Mouse (Mus musculus) embryo, embryonic 11.5 days (tissue): Measurements from ENCODE around the gene Naa15.
A peak's percentile ranks its signal among the peaks of the same experiment; 100 is the strongest.
"Not testable (repeated sequence)": the region's sequence is repeated elsewhere in the genome, so short reads cannot be mapped to it uniquely, and the experiment has no call there.

ENCODE experiments used
- DNase-seq: peaks from one replicate; pipeline ENCODE4 v3.0.0-alpha.2; 2012; ENCODE audit warnings: low read depth, low spot score

Gene Naa15

DNA sequence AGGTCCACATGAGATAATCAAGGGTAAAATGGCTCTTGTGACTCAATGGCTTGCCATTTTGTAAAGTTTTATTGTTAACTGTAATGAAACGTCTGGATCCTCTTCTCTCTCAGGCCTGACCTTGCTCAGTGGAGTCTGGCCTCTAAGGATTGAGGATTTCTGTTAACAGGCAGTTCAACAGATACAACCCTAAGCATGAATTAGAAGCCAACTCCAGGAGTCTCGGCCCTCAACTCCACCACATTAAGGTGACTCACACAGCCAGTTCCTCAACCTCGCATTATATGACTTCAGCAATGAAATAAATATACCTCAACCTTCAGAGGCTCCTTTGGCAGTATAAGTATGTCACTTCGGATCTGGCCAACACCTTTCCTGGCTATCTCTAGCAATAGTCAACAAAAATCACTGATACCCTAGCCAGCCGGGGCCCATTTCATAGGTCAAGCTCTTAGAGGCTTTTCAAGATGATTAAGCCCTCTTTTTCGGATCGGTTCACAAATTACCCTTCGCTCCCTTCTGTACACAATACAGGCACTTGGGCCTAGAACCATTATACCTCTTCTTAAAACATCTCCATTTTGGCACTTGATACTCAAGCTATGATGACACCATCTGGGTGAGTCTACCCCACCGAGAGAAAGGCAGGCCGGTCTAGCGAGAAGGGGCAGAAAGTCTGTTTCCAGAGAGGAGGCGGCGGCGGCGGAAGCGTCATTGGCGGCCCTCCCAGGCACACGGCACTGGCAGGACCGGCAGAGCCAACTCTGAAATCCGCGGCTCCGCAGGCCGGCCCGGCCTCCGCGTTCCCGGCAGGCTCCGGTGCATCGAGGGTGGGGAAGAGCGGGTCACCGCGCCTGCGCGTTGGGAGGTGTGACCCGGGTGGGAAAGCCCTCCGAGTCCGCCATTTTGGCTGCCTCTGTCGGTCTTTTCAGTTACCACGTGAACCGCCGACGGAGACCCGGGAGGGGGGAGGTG lies at the start of gene Naa15:
Gene Naa15 (plus strand): TSS at position 51 of the 975 bp plus-strand sequence.
- DNase-seq = peak; percentile 92

DNA sequence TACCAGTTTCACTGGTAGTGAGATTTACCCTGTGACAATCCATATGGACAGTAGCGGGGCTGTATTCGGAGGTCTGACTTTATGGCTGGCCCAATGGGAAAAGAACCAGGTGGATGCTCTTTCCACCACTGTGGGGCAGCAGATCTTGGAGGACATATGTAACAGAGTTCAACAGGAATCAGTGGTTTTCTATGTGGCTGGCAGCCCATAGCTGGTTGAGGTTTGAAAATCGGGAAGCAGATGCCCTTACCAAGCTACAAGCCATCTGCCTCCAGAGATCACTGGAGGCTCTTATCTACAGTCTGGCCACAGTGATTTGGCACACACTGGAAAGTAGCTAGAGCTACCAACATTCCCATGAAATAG lies 49.4 kb upstream of the Naa15 start:
- DNase-seq = no peak

DNA sequence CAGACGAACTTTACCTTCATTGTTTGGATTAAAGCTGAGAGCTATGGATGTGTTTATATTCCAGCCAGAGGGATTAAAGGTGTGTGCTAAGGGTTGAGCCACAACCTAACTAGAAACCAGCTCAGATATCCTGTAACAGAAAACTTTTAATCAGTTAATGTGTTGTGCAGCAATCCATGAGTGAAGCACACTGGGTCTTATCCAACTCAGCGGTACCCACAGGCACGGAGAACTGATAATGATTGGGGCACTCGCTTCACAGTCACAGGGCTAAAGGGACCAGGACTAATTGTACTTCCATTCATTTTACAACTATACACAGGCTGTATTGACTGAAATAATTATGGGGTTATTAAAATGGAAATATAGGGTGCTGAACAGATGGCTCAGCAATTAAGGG lies 48.0 kb upstream of the Naa15 start:
- DNase-seq = no peak

DNA sequence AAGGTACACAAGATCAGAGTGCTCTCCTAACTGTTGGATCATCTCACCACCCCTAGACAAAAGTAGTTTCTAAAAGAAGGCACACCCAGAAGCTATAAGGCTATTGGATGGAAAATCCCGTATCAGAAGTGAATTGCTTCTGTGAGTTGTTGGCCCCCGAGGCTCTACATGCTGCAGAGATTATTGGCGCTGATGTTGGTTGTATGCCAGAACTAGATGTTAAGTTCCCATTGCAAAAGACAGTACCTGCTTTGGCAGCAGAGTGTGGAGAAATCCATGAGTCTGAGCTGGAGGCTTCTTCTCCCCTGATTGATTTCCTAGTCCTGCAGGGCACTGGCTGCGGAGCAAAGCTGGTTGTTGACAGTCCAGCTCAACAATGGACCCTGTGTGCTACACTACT lies 46.9 kb upstream of the Naa15 start:
- DNase-seq = no peak

DNA sequence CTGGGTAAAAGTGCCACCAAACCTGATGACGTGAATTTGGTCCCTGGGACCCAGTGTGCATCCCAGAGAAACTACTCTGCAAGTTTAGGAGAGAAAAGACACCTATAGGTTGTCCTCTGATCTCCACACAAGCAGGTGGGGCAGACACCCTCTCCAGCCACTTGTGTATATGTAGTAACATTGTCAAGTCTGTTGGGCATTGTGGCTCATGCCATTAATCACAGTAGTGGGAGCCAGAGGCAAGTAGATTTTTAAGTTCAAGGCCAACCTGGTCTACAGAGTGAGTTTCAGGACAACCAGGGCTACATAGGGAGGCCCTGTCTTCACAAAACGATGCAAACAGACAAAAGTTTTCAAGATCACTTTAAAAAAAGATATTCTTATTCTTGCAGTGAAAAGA lies 43.1 kb upstream of the Naa15 start:
- no peak for DNase-seq

DNA sequence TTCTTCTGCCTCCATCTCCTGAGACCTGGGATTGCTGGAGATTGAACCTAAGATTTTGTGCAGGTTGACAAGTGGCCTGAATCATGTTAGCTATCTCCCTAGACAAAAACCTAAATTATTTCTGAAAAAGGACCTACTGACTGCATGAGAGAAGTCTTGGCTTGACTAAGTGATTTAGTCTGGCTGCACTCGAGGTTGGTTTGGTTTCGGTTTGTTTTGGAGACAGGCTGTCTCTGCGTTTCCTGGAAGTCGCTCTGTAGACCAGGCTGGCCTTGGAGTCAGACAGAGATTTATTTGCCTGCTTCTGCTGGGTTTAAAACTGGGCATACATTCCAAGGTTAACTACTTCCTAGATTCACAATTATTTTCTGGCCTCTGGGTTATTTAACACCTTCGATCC lies 42.1 kb upstream of the Naa15 start:
- no peak for DNase-seq

DNA sequence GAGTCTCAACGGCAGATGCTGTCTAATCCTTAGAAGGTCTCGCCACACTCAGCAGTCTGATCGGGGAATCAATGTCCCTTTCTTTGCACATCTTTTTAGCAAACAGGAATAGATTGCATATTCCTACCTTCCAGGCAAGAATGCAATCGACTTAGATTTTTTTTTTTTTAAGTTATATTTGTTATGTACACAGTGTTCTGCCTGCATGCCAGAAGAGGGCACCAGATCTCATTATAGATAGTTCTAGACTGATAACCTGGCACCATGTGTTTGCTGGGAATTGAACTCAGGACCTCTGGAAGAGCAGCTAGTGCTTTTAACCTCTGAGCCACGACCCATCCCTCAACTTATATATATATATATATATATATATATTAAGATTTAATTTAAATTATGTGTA lies 41.4 kb upstream of the Naa15 start:
- DNase-seq = no peak

DNA sequence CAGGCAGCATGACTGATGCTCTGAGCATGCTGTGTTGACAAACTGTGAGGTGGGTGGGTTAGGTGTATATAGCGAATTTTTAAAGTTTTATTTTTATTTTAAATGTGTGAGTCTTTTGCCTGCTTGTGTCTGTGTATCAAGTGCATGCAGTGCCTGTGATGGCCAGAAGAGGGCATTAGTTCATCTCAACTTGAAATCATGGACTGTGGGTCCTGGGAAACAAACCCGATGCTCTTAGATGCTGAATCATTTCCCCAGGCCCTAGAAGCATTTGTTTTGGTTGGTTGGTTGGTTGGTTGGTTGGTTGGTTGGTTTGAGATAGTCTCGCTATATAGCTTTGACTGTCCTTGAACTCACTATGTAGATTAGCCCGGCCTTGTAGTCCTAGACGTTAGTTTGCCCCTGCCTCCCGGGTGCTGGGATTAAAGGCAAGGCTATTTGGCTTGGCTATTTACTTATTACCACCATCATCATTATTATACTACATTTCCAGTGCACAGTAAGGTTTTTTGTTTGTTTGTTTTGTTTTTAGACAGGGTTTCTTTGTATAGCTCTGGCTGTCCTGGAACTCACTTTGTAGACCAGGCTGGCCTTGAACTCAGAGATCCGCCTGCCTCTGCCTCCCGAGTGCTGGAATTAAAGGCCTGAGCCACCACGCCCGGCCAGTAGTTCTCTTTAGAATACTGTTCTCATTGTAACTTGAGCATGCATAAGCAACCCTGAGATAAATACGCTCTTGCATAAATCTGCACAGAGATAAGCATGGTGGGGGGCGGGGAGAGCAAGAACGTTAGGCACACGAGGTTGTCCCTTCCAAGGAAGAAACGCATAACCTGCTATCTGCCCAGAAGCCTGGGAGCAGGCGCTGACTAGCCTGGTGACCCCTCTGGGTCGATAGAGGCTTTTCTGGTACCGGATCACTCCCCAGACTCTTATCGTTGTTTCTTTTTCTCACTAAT lies 39.4 kb upstream of the Naa15 start:
- no peak for DNase-seq

DNA sequence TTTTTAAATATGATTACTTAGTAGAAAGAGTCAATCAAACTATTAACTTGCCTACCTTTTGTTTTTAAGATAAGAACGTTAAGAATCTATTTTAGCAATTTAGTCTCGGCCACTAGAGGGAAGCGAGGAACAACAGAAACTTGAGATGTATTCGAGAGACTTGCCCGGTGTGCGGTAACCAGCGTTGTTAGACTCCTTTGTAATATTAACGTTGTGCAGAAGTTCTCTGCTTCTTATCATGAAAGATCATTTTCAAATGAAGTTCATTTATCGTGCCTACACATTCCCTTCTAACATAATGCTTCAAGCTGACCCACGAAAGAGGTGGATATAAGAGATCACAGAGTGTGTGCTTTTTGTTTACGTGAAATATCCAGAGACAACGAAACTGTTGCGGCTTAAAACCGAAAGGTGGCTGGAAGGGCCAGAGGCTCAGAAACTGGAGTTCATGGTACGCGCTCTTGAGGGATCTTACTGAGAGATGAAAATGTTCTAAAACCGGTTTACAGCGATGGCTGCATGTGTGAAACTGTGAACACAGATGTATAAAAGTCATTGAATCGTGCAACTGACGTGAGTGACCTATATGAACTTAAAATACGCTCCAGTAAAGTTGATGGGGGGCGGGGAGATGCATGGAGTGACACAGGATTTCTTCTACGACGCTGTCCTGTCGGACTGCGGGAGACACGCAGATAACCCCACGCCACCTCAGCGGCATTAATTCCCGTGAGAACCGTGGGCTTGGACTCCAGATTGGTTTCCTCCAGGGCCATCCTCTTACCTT lies 36.9 kb upstream of the Naa15 start:
- no peak for DNase-seq

DNA sequence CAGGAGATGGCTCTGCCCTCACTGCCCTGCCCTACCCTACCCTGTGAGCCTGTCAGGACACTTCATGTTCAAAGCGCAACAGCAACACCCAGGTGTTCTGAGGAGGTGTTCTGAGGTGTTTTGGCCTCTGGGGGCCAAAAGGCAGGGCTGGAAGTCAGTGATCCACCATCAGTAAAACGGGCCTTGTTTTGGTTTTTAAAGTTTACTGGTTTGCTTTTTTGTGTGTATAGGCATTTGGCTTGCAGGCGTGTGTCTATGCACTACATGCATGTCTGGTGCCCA lies 36.3 kb upstream of the Naa15 start:
- no peak for DNase-seq

DNA sequence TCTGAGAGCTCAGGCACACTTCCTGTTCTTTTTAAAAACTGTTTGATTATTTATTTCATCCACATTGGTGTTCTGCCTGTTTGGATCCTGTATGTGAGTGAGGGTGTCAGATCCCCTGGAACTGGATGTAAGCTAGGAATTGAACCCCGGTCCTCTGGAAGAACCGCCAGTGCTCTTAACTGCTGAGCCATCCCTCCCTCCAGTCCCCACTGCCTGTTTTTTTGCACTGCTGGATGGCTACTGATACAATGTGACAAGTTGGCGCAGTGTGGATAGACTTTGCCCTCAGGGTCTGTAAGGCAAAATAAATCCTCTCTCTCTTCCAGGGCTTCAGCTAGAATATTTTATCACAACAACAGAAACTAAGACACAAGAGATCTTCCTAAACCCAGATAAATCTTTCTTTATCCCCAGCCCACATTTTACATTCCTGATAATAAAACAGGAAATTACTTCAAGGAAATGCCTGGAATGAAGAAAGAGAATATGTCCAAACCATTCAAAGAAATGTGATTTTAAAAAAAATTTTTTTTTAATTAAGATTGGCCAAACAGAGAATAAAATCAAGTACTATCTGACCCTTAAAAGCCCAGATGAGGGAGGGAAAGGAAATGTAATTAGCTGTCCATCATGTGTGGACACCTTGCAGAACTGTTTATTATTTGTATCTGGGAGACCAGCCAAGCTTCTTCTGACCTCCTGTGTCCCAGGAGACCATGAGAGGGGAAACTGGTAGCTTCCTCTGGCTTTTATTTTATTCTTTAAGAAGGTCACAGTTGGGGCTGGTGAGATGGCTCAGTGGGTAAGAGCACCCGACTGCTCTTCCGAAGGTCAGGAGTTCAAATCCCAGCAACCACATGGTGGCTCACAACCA lies 34.9 kb upstream of the Naa15 start:
- DNase-seq = no peak

DNA sequence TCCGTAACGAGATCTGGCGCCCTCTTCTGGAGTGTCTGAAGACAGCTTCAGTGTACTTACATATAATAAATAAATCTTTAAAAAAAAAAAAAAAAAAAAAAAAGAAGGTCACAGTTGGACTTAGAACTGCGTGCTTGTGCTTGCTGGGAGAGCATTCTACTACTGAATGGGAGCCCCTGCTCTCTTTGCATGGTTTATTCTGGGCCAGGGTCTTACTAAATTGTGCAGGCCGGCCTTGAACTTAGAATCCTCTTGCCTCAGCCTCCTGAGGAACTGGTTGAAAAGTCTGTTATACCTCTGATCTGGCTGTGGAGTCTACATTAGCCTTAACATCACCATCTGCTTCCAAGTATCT lies 34.3 kb upstream of the Naa15 start:
- no peak for DNase-seq

DNA sequence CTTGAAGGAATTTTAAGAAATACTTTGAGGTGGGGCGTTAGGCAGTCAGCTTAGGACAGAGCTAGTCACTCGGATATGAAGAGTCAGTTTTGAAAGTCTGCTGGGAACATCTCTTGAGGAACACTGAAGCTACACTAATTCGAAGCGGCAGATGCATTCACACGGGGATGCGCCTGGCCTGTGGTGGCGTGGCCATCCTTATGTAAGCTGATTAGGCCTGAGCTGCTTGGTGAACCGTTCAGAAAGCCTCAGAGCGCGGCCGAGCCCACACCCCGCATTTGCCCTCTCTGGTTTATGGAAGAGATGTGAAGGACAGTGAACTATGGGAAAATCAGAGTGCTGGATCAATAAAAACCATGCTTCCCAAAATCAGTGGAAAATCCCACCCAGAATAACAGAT lies 31.5 kb upstream of the Naa15 start:
- no peak for DNase-seq

DNA sequence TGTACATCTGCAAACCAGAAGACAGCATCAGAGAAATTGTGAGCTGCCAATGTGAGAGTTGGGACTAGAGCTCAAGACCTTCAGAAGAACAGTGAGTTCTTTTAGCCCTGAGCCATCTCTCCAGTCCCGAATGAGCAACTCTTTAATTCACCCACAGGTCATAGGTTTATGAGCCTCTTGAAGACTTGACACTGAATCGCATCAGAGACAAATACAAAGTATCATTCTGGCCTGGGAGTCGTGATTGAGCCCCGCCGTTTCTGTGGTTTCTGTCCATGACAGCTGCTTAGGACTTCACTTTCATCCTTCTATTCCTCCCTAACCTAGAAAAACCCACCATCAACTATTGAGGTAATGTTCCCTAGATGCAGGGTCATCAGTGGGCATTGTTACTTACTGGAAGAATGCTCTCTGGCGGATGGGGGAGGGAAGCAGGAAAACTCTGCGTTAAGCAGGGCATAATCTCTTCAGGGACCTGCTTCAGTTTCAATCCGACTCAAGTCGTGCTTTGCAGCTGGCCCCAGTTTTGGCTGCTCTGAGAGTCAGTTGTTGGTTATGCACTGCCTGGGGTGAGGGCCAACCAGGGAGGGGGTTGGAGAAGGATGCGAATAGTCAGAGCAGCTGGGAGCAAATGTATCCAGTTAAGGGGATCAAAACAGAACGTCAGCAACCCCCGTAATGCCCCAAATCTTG lies 28.4 kb upstream of the Naa15 start:
- DNase-seq = no peak

DNA sequence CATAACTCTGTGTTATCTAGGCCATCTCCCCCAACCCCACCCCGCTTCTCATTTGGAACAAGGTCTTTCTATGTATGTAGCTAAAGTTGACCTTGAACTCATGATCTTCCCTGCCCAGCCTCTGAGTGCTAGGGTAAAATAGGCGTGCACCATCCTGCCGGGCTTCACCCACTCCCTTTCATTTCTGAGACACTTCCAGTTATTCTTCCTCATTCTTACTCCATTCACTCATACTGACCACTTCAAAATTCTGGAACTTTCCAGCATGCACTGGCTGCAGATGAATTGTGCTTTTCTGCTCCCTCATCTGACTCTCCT lies 27.9 kb upstream of the Naa15 start:
- DNase-seq = no peak

DNA sequence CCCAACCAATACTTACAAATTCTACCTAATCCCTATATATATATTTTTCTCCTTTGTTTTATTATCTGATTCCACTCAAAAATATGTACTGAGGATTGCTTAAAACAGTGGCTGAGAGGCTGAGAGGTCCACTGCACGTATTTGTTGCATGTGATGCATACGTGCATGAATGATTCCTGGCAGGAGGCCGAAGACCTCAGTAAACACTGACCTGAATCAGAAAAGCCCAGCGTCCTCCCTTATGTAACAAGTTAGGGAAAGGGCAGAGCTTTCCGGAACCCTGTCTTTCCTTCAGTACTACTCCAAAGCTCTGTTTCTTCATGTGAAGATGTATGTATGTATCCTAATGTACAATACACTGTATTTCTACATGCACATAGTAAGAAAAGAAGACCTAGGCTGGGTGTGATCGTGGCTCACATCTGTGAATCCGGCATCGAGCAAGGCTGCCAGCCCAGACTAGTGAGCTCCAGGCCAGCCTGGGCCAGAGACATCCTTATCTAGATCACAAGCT lies 27.0 kb upstream of the Naa15 start:
- DNase-seq = no peak

DNA sequence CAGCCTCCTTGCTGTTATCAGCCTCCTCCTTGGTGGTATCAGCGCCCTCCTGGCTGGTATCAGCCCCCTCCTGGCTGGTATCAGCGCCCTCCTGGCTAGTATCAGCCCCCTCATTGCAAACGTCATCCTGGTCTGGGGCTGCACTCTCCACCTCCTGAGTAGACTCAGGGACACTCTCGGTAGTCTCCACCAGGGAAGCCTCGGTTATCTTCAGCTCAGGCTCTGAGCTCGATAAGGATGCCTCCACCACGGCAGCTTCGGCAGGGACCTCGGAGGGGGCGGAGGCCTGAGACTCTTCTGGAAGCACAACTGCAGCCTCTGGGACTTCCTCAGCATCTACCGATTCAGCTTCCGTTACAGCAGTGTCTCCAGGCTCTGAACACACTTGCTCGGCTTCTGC lies 26.0 kb upstream of the Naa15 start:
- no peak for DNase-seq

DNA sequence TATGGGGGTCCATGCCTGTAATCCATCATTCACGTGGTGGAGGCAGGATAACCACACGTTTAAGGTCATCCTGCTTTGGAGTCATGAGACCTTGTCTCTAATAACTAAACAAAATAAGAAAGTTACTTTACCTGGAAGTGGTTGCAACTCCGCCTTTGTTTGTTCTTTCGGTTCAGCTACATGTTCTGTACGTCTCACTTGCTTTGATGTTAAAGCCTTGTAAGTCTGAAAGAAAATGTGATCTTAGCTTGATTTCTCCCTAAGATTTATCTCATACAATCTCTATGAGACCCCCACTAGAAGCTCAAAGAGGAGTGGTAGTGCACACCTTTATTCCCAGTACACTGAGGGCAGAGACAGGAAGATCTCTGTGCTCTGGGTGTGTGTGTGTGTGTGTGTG lies 23.9 kb upstream of the Naa15 start:
- DNase-seq = no peak

DNA sequence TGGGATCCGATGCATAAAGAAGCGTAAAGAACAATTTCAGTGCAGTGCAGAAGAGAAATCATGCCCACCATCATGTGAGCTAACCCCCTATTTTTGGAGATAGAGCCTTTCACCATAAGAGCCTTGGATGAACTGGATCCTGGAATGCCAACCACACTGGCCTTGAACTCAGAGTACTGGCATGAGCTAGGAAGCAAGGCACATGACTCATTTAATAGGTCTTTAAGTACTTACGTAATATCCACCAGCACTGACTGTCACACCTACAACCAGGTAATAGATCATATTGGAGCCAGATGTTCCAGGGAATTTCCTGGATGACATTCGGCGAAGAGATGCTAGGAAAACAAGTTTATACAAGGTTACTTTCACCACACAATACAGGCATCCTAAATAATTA lies 23.4 kb upstream of the Naa15 start:
- DNase-seq = no peak

DNA sequence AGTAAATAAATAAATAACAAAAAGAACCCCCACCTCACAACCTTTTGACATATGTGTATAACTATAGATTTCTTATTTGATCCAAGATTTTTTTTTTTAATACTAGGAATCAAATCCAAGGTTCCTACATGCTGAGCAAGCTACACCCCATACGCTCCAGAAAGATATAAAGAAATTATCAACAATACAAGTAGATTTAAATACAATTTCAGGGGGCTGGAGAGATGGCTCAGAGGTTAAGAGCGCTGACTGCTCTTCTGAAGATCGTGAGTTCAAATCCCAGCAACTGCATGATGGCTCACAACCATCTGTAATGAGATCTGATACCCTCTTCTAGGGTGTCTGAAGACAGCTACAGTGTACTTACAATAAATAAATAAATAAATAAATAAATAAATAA lies 21.9 kb upstream of the Naa15 start:
- not testable (repeated sequence) for DNase-seq
